Mouse (Mus musculus): Measurements from ENCODE around the gene 2210016F16Rik. TPM values are rescaled to one million over a fixed set of nuclear protein-coding genes. Genes with fewer than 3 reads are reported as not detected.
A peak's percentile ranks its signal among the peaks of the same experiment; 100 is the strongest.
"Not testable (repeated sequence)": the region's sequence is repeated elsewhere in the genome, so short reads cannot be mapped to it uniquely, and the experiment has no call there.

2210016F16Rik gene
- 10 to 100 TPM; 16.6 to 18.0 TPM for total RNA-seq (2021)

DNA sequence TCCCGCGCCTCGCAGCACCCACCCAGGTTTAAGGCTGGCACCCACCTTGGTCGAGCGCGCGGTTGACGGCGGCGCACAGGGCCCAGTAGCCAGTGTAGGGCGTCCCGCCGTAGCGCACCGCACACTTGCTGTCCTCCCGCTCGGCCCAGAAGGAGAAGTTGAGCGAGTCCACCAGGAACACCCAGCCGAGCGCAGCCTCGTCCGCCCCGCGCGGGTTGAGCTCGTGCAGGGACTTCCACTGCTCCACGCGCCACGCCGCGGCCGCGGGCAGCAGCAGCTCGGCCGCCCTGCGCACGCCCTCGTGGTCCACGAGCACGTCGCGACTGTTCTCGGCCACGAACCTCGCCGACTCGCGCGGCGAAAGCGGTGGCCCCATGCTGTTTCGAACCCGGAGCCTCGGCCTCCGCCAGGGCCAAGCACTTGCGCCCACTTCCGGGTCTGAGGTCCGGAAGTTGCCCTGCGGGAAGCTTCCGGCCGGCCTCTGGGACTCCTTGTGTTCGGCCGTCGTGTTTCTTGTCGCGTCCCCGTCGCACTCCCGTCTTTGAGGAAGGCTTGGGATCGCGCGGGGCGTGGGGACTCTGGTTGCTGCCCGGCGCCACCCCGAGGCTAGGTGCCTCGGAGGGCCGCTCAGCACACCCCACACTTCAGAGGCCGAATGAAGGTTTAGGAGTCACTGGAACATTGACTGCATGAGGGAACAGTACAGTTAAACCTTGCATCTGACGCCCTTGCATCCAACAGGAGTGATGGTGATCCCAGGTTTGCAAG is at the start of gene 2210016F16Rik:
Gene 2210016F16Rik, minus strand, starts transcription at position 447 of the 768 bp plus-strand sequence.
- DNase-seq: peak; percentile 71 to 82
- intact Hi-C loops (cut with DNase I): loop anchor here (1.0 to 5.0 kb wide), 5 partner anchors 16 to 373 kb away; partner anchors contain the start of gene Idnk

DNA sequence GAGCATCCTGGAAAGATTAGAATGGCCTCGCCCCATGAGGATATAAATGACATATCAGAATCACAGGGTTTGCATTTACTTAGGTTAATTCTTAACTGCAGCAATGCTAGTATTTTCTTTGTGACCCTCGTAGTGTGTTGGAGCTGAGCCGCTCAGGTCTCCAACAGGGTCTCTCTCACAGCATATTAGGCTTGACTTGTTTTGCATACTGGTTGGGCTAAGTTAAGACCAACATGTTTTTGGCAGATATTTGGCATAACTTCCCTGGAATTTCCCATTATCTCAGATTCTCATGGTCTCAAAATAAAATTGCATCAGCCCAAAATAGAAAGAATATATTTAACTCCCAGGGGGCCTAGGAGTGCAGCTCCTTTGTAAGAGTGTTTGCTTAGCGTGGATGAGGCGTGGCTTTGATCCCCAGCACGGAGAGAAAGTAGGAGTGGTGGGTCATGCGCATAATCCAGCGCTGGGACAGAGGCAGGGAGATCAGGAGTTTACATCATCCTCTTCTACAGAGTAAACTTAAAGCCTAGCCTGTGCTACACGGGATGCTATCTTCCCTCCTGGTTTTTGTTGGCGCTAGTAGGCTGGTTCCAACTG is 38.1 kb upstream of the 2210016F16Rik start:
- peak; percentile 35 to 54 for DNase-seq
- intact Hi-C loops (cut with DNase I): no loop called here

DNA sequence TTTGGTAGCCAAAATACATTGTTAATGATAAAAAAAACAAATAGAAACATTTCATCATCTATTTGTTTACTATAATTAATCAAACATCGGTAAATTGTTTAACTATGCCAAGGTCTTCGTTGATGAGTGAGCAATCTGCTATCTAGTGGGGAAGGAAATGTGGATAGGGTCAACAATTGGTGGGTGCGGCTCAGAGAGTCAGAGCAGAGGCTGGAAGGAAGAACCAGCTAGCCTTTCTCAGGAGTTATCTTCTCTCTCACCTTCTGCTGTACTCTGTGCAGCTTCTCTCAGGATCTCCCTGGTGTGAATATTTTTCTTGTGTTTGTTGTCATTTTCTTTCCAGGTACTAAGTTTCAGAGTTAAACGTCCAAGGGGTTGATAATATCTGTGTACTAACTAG is 37.2 kb upstream of the 2210016F16Rik start:
- no peak for DNase-seq
- intact Hi-C loops (cut with DNase I): no loop called here

DNA sequence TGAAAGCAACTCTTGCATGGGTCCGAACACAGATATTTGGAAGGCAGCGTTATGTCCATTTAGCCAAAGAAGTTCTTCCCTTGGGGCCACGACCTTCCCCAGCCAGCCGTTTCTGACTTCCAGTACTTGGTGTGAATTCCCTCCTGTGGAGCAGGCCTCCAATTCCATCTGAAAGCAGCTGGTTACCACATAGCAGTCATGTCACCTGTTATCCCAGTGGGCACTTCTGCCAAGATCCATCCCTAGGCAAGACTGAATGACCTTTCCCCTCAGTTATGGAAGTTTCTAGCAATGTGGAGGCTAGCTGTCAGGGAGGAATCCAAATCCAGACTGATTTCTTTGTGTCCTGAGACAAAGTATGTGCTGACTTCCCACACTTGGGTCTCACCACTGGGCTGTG is 36.0 kb upstream of the 2210016F16Rik start:
- DNase-seq: no peak

DNA sequence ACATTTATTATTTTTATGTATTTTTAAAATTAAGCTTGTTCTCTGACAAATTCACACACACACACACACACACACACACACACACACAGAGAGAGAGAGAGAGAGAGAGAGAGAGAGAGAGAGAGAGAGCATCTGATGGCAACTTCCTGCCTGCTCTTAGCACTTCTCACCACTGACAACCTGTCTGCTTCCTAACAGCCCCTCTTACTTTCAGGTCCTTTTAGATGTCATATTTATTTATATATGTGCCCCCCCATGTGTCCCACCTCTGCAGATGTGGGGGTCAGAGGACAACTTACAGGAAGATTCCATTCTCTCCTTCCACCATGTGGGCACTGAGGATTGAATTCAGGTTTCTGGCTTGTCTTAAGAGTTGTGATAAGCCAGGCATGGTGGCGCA is 34.2 kb upstream of the 2210016F16Rik start:
- intact Hi-C loops (cut with DNase I): no loop called here
- DNase-seq: no peak

More for the DNA sequence above, 36.0 kb upstream of the 2210016F16Rik start:
- intact Hi-C loops (cut with DNase I): no loop called here

DNA sequence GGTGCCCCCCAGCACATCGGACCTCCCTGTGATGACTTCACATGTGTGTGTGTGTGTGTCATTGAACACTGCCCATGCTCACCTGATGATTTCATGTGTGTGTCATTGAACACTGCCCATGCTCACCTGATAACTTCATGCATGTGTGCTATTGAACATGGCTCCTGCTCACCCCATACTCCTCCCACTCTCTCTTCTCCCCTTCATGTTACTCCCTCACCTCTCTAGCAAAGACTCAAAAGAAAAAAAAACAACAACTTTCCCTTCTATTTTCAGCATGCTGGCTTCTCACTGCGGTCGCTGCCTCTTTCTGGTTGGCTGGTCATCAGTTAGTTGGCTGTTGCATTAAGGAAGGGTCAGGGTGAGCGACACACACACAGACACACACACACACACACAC is 33.6 kb upstream of the 2210016F16Rik start:
- intact Hi-C loops (cut with DNase I): no loop called here
- DNase-seq: no peak

DNA sequence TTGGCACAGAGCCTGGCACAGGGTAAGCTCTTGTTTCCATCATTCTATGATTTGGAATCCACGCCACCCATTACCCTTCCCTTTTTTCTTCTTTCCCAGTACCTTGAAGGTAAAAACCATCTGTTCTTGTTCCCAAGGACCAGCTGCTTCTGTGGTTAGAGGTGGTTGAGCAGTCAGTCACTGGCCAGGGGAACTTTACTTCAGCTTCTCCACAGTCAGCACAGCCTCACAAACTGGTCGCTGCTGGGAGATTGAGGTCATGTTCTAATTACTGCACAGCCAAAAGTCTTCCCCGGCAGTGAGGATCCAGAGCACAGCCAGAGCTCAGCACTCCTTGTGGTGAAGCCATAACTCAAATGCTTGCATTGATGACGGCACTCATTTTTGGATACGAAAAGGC is 30.8 kb upstream of the 2210016F16Rik start:
- intact Hi-C loops (cut with DNase I): no loop called here
- DNase-seq: peak; percentile 39 to 42

DNA sequence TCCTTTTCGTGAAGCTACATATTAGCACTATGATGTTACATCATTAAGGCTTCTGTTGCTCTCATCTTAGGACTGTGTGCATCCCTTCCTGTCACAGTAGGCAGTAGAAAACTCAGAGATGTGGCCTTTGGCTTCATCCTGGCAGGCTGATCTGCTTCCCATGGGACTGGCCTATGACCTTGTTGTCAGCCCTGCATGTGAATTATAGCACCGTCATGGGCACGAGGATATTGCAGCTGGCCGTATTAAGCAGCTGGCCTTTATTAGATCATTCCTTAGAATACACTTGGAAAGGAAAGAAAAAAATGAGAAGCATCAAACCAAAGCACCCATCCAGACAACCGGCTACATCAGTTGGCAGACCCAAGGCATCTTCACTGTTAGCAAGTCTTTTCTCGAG is 30.3 kb upstream of the 2210016F16Rik start:
- intact Hi-C loops (cut with DNase I): no loop called here
- peak; percentile 14 to 46 for DNase-seq

DNA sequence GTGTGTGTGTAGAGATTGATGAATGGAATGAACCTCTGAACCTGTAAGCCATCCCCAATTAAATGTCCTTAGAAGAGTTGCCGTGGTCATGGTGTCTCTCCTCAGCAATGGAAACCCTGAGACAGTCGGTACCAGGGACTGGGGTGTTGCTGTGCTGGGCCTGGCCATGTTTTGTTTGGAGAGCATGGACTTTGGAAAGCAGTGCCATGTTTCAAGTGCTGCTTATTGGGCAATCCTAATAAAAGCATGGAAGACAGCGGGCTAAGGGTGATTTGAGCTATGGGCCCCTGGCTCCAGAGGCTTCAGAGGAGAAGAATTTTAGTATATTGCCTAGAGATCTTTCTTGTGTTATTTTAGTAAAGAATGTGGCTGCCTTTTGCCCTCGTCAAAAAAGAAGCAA is 26.0 kb upstream of the 2210016F16Rik start:
- no peak for DNase-seq
- intact Hi-C loops (cut with DNase I): no loop called here

DNA sequence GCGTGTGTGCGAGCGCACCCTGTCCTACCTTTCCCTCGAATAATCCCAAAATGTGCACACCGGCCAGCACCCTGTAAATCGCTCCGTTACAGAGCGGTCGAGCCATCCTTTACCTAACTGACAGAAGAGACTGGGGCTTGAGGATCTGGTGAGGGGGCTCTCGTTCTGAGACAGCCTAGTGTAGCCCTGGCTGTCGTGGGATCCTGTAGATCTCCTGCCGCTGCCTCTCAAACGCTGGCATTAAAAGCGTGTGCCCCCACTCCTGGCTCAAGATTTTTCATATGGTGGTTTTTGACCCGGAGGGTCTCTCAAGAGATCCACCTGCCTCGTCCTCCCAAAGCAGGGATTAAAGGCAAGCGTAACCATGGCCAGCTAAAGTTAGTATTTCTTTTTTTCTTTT is 18.2 kb upstream of the 2210016F16Rik start, which contains the start of gene Hnrnpk:
Gene Hnrnpk, minus strand, starts transcription at position 101 of the 400 bp plus-strand sequence.
- intact Hi-C loops (cut with DNase I): loop anchor here (5.0 kb wide), 1 partner anchor 139 kb away; no protein-coding TSS in a partner anchor
- DNase-seq: not testable (repeated sequence)

DNA sequence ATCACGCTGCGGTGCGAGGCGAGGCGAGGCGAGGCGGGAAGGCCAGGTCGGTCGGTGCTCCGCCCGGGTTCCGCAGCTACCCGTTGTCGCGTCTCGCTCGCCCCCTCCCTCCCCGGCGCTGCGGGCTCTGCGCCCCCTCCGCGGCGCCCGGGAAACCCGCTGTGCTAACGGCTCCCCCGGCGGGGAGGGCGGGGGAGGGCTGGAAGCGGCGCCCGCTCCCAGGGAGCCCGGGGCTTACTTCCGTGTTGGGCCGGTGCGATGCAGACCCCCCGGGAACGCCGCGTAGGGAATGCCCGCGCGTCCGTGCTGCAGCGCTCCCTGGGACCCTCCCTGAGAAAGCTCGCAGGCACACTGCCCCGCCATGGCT is 17.7 kb upstream of the 2210016F16Rik start:
- intact Hi-C loops (cut with DNase I): loop anchor here (5.0 kb wide), 1 partner anchor 140 kb away; no protein-coding TSS in a partner anchor
- DNase-seq: no peak

DNA sequence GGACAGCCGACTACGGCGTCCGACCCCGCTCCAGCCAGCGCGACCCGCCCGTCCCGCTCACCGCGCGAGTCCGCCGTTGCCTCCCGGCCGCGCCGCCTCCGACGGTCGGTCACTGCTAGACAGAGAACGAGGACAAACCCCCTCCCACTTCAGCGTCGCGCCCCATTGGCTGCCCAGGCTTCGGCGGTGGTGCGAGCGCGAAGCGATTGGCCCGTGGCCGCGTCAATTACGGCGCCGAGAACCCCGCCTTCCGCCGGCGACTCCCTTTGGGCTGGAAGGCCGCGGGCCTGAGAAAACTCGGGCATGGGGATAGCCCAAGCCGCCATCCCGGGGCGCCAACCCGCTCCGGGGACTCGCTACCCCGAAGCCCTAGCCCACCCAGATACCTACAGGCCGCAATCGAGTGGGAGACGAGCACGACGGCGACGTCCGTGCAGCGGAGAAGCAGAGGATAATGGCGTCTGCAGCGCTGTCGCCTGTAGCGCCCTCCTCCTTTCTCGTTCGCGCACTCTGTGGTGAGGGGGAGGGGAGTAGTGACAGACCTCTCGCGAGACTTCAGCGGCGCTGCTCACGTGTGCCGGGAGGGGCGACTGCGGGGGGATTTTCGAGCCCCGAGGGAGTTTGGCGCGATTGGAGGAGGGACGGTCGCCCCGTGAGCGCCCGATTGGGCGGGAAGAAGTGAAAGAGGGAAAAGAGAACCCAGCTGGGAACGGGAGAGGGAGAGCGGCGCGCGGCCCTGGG is 17.1 kb upstream of the 2210016F16Rik start, which contains the start of gene Rmi1:
Gene Rmi1, plus strand, starts transcription at position 246 of the 741 bp plus-strand sequence.
- intact Hi-C loops (cut with DNase I): loop anchor here (5.0 kb wide), 1 partner anchor 140 kb away; no protein-coding TSS in a partner anchor
- DNase-seq: peak; percentile 99

DNA sequence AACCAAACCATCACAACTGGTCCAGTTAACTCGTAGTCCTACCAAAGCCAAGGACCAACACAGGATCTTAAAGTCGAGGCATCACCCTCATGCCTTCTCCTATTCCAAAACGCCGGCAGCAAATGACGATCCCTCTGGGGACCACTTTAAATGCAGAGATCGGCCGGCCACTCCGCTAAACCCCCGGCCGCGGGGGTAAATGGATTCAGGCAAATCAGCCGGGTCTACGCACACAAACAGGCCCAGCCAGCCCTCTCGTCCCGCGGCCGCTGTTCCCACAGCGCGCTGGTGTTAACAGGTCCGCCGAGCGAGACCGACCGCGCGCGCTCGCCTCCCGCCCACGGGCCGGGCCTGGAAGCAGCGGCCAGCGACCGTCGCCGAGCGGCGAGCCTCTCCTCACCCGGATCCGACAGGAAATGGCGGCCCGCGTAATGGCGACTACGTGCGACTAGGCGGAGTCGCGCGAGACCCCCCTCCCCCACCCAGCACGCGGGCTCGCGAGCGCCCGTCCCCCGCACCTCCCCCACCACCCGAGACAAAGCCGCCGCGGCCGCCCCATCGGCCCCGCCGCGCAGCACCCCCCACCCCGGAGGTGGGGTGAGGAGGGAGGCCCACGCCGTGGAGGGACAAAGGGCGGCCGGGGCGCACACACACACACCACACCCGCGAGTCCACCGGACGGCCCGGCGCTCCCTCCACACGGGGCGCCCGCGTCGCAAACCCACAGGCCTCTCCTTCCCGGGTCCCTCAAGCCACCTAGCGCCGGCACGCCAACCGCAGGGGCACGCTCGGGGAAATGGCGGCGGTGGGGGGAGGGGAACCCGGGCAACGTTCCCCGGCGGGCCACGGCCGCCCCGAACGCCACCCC is 16.3 kb upstream of the 2210016F16Rik start:
- peak; percentile 75 to 84 for DNase-seq
- intact Hi-C loops (cut with DNase I): loop anchor here (2.0 to 5.0 kb wide), 2 partner anchors 17 to 141 kb away; partner anchors contain the start of gene 2210016F16Rik

DNA sequence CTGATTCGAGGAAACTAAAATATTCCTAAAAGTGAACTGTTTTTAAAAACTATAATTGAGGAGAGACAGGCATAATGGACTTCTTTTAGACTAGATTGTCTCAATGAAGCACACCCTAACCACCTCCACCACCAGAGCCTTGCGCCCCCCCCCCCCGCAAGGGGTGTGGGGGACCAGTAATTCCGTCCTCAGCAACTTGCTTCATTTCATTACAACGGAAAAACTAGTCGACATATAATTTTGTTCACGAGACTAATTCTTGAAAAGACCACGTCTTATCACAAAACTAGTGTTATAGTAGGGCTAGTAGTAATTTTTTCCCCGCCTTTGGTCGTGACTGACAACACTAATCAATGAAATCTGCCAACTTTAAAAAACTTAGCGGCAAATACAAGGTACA is 15.6 kb upstream of the 2210016F16Rik start:
- intact Hi-C loops (cut with DNase I): loop anchor here (2.0 to 5.0 kb wide), 2 partner anchors 16 to 142 kb away; partner anchors contain the start of gene 2210016F16Rik
- DNase-seq: no peak

DNA sequence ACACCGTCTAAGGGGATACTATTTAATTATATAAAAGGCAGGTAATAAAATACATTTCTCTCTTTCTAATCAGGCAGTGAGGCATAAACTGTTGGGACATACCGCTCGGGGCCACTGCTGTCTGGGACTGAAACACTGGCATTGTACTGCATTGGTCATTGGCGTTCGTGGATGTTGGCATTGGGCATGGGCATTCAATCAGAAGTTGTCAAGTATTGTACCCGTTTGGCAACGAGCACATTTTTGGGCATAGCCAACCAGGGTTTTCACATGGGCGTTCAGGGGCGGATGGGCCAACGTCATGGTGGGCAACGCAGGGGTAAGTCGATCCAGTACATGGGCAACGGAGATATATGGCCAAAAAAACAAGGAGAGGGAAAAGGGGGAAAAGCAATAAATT is 12.6 kb upstream of the 2210016F16Rik start:
- intact Hi-C loops (cut with DNase I): loop anchor here (10.0 kb wide), 1 partner anchor 213 kb away; no protein-coding TSS in a partner anchor
- no peak for DNase-seq

DNA sequence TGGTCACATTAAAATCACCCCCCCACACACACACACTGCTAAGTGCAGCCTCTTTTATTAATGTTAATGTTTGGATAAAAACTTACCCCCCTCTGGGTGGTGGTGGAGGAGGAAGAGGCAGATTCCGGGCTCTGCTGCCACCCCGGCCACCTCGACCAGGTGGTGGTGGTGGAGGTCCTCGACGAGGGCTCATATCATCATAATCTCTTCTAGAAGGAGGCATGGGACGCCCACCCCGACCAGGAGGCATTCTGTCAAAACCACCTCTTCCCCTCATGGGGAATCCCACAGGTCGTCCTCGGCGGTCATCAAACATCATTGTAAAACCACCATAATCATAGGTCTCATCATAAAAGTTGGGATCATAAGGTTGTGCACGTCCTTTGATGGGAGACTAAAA is 9.4 kb upstream of the 2210016F16Rik start:
- intact Hi-C loops (cut with DNase I): loop anchor here (10.0 kb wide), 1 partner anchor 210 kb away; no protein-coding TSS in a partner anchor

DNA sequence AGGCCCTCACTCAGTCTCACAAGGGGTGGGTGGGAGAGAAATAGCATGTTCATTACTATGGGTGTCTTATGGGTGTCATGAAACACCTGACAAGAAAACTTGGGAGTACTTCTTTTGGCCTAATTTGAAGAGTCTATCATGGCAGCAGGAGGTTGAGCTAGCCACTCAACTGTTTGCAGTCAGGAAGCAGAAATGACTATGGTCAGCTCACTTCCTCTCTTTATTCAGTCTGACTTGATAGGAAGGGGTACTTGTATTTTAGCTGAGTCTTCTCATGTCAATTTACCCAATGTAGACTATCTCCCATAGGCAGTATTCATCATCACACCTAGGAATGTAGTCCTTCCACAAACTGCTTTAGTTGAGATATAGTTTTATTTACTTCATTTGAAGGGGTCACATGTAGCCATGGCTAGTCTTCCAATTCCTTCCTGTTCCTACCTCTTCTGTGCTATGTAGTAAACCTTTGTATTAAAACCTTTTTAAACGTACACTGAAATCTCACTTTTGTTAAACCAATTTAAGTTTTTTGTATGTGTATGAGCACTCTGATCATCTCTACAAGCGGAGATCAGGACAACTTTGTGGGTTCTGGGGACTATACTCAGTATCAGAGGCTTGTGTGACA is 4.4 kb upstream of the 2210016F16Rik start:
- intact Hi-C loops (cut with DNase I): loop anchor here (5.0 kb wide), 3 partner anchors 153 to 377 kb away; partner anchors contain the start of gene Idnk
- DNase-seq: no peak

More for the DNA sequence above, 9.4 kb upstream of the 2210016F16Rik start:
- not testable (repeated sequence) for DNase-seq

DNA sequence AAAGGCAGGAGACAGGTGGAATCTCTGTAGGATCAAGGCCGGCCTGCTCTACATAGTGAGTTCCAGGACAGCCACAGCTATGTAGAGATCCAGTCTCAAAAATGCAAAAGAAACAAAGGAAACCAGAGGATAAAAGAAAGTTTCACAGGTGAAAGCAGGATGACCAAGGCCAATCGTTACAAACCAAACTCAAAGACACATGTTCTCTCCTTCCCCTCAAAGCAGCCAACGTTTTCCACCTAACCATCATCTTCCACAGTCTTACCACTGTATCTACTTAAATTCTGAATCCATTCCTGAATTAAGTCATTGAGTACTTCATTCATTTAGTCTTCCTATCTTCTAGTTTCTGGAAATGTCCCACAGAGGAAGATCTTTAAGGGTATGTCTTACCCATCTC is 3.4 kb upstream of the 2210016F16Rik start:
- DNase-seq: no peak
- intact Hi-C loops (cut with DNase I): loop anchor here (1.0 to 5.0 kb wide), 4 partner anchors 100 to 376 kb away; partner anchors contain the start of gene Idnk

DNA sequence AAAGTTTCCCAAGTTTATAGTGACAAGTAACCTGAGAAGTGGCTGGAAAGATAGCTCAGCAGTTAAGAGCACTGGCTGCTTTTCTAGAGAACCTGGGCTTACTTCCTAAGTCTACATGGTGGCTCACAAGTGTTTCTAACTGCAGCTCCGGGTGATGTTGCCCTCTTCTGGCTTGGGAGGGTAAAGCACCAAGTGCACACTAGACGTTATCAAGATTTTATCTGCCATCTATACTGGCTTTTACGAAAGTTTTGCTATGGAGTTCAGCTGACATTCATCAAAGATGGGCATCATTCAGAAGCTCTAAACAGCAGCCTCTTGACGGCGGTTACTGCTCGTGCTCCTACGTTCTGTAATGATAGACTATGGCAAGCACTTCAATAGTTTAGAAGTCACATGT is 2.9 kb upstream of the 2210016F16Rik start:
- peak; percentile 70 to 80 for DNase-seq

More for the DNA sequence above, 2.9 kb upstream of the 2210016F16Rik start:
- intact Hi-C loops (cut with DNase I): loop anchor here (1.0 to 5.0 kb wide), 4 partner anchors 100 to 376 kb away; partner anchors contain the start of gene Idnk
